Mouse (Mus musculus) bone marrow macrophage, adult 2 months (primary cell): Measurements from ENCODE around the gene Rpl3.

Experiments used
- CTCF ChIP-seq: IDR thresholded peaks from 2 replicates; pipeline ENCODE4 v1.5.1; 2012; ENCODE audit warnings: low read depth, mild to moderate bottlenecking, low read length, moderate library complexity
- POLR2A ChIP-seq: IDR thresholded peaks from 2 replicates; pipeline ENCODE4 v1.6.1; 2012; ENCODE audit warnings: mild to moderate bottlenecking, low read depth, low read length, borderline replicate concordance

- TF ChIP-seq POLR2A (no peak), CTCF (no peak)
Observed at GRCm38 (mm10) chr15:80117154-80117553, 25.5 kb upstream of the Rpl3 start.
